Comparison of ENCODE assay signal across 11 mouse cellular contexts in the genomic region with DNA sequence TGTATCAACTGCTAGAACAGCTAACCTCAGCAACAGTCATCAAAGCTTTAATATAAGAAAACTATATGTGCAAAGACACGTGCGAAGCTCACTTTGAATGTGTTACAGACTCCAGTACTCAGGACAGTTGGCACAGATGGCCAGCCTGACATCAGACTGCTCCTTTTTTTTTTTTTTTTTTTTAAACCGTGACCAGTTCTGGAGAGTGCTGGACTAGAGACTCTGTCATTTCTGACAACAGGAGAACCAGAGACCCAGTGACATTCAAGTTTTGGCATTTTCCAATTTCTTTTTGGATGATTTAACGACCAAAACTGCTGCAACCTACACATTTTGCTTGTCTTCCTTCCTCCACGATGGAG.
A peak's percentile ranks its signal among the peaks of the same experiment; 100 is the strongest.
DNase-seq lines count a peak whose midpoint lies in the region; ATAC-seq and TF ChIP-seq lines count a peak whose summit lies in the region.
"Had no signal": no experiment of that assay in that cellular context is flagged by ENCODE, and none has a peak within 500 bp of the region (broad histone marks: within the 10 kb centered on the region; RNA-seq: fewer than 3 reads in every experiment).

No protein-coding gene starts in this region.

- 59% methylated on average over 5 of the region's 5 CpGs for WGBS in forebrain, embryonic 13.5 days
- WGBS in forebrain, embryonic 11.5 days = 71% methylated on average over 5 of the region's 5 CpGs
- 56% methylated on average over 5 of the region's 5 CpGs for WGBS in limb, embryonic 12.5 days
- WGBS in limb, embryonic 10.5 days = 80% methylated on average over 5 of the region's 5 CpGs
- 4% methylated on average over 5 of the region's 5 CpGs for WGBS in cerebellum, adult 2 months
- 27% methylated on average over 5 of the region's 5 CpGs for WGBS in forebrain, postnatal 0 days

- H3K9ac ChIP-seq in forebrain, embryonic 13.5 days = no peak overlapping the region
- no peak overlapping the region for H3K9ac ChIP-seq in forebrain, embryonic 11.5 days (ENCODE audit: low read length)
- no peak overlapping the region for H3K9ac ChIP-seq in limb, embryonic 12.5 days (replicated peaks)
- peak overlapping the region; percentile 15; the same call in 1 of the 2 replicates for H3K9ac ChIP-seq in forebrain, postnatal 0 days

- no peaks in the 10 kb centered on the region for H3K36me3 ChIP-seq in forebrain, embryonic 13.5 days (ENCODE audit: poor library complexity, severe bottlenecking)
- H3K36me3 ChIP-seq in forebrain, embryonic 11.5 days (ENCODE audit: control insufficient read depth, insufficient read depth, low read length) = no peaks in the 10 kb centered on the region
- no peaks in the 10 kb centered on the region for H3K36me3 ChIP-seq in limb, embryonic 12.5 days
- H3K36me3 ChIP-seq in limb, embryonic 10.5 days = no peaks in the 10 kb centered on the region
- no peaks in the 10 kb centered on the region for H3K36me3 ChIP-seq in forebrain, postnatal 0 days (ENCODE audit: insufficient read depth)

- H3K4me3 ChIP-seq in forebrain, embryonic 13.5 days = no peak overlapping the region
- no peak overlapping the region for H3K4me3 ChIP-seq in forebrain, embryonic 11.5 days (ENCODE audit: low read depth, low read length)
- no peak overlapping the region for H3K4me3 ChIP-seq in limb, embryonic 12.5 days (replicated peaks)
- no peak overlapping the region for H3K4me3 ChIP-seq in limb, embryonic 10.5 days
- no peak overlapping the region for H3K4me3 ChIP-seq in cerebellum, adult 2 months (replicated peaks; ENCODE audit: insufficient read depth, low read depth, low read length)
- H3K4me3 ChIP-seq in forebrain, postnatal 0 days (ENCODE audit: low read depth, low read length) = no peak overlapping the region

- peak; percentile 72 for ATAC-seq in forebrain, embryonic 13.5 days
- ATAC-seq in forebrain, embryonic 11.5 days (replicated peaks; ENCODE audit: low FRiP score) = no peak
- ATAC-seq in limb, embryonic 12.5 days (ENCODE audit: insufficient number of reproducible peaks, insufficient read depth, low FRiP score, low TSS enrichment, low read depth) = 0 out of 2 replicates have a peak, but pooled peaks have one; percentile 28
- ATAC-seq in forebrain, postnatal 0 days = peak; percentile 32

- H3K27me3 ChIP-seq in forebrain, embryonic 13.5 days = no peaks in the 10 kb centered on the region
- no peaks in the 10 kb centered on the region for H3K27me3 ChIP-seq in forebrain, embryonic 11.5 days (ENCODE audit: control insufficient read depth, insufficient read depth, low read length)
- H3K27me3 ChIP-seq in limb, embryonic 12.5 days = no peaks in the 10 kb centered on the region
- H3K27me3 ChIP-seq in limb, embryonic 10.5 days (ENCODE audit: low read depth, poor library complexity, severe bottlenecking) = no peaks in the 10 kb centered on the region
- no peaks in the 10 kb centered on the region for H3K27me3 ChIP-seq in cerebellum, adult 2 months (ENCODE audit: control insufficient read depth, insufficient read depth, low read length)
- H3K27me3 ChIP-seq in forebrain, postnatal 0 days (ENCODE audit: insufficient read depth, low read length) = no peaks in the 10 kb centered on the region

- no peak for TF ChIP-seq CTCF in cerebellum, adult 2 months (IDR thresholded peaks at IDR 0.05; ENCODE audit: borderline replicate concordance, insufficient read depth, low read depth, low read length)
- TF ChIP-seq CTCF in forebrain, postnatal 0 days (IDR thresholded peaks at IDR 0.05; ENCODE audit: low read depth) = no peak

- TF ChIP-seq POLR2A in cerebellum, adult 2 months (IDR thresholded peaks at IDR 0.05; ENCODE audit: borderline replicate concordance, insufficient read depth, low read length) = no peak

- no peak overlapping the region for H3K4me2 ChIP-seq in forebrain, embryonic 13.5 days
- H3K4me2 ChIP-seq in forebrain, embryonic 11.5 days (ENCODE audit: low read depth, low read length, severe bottlenecking) = no peak overlapping the region
- H3K4me2 ChIP-seq in limb, embryonic 12.5 days = no peak overlapping the region
- no peak overlapping the region for H3K4me2 ChIP-seq in forebrain, postnatal 0 days (ENCODE audit: low read depth)

- no peak for DNase-seq in forebrain, embryonic 11.5 days (ENCODE audit: low spot score)
- no peak for DNase-seq in limb, embryonic 10.5 days (ENCODE audit: low spot score)
- peak; percentile 51 for DNase-seq in cerebellum, adult 2 months
- DNase-seq in forebrain, postnatal 0 days = no peak
- DNase-seq in layer of hippocampus, postnatal 14 days (ENCODE audit: low spot score in 2 of 2) = no peak
- no peak for DNase-seq in thymus, postnatal 4 days
- DNase-seq: B cell, adult 2 months; heart, adult 11 months; kidney, adult 11 months had no signal

- H3K4me1 ChIP-seq in forebrain, embryonic 13.5 days = peaks cover 13% of the 10 kb centered on the region; the same call in 1 of the 2 replicates
- H3K4me1 ChIP-seq in forebrain, embryonic 11.5 days (replicated peaks; ENCODE audit: control insufficient read depth, insufficient read depth, low read length) = no peaks in the 10 kb centered on the region
- H3K4me1 ChIP-seq in limb, embryonic 12.5 days (replicated peaks) = peaks cover 13% of the 10 kb centered on the region
- peaks cover 9% of the 10 kb centered on the region; the same call in 1 of the 2 replicates for H3K4me1 ChIP-seq in limb, embryonic 10.5 days
- no peaks in the 10 kb centered on the region for H3K4me1 ChIP-seq in cerebellum, adult 2 months (ENCODE audit: control insufficient read depth, insufficient read depth, low read length)
- peaks cover 6% of the 10 kb centered on the region for H3K4me1 ChIP-seq in forebrain, postnatal 0 days (ENCODE audit: insufficient read depth)

- no peaks in the 10 kb centered on the region for H3K9me3 ChIP-seq in forebrain, embryonic 13.5 days (replicated peaks)
- H3K9me3 ChIP-seq in forebrain, embryonic 11.5 days (ENCODE audit: control insufficient read depth, low read length) = no peaks in the 10 kb centered on the region
- no peaks in the 10 kb centered on the region for H3K9me3 ChIP-seq in limb, embryonic 12.5 days
- no peaks in the 10 kb centered on the region for H3K9me3 ChIP-seq in limb, embryonic 10.5 days (replicated peaks)
- H3K9me3 ChIP-seq in forebrain, postnatal 0 days (ENCODE audit: low read length) = no peaks in the 10 kb centered on the region

- H3K27ac ChIP-seq in forebrain, embryonic 13.5 days = no peak overlapping the region
- H3K27ac ChIP-seq in forebrain, embryonic 11.5 days (ENCODE audit: low read depth, low read length) = no peak overlapping the region
- H3K27ac ChIP-seq in limb, embryonic 12.5 days = peak overlapping the region; percentile 64
- no peak overlapping the region; the same call in 1 of the 2 replicates for H3K27ac ChIP-seq in limb, embryonic 10.5 days
- H3K27ac ChIP-seq in cerebellum, adult 2 months (ENCODE audit: insufficient read depth, low read length) = no peak overlapping the region
- 0 out of 2 replicates have a peak overlapping the region, but pooled peaks have one; percentile 83 for H3K27ac ChIP-seq in forebrain, postnatal 0 days (ENCODE audit: low read depth, low read length)

Comparison
In these comparisons a context has a peak if more than half of its experiments do, and no peak if none do; other contexts are left out.
1. H3K27ac ChIP-seq: peak in limb, embryonic 12.5 days (single experiment) and forebrain, postnatal 0 days (single experiment); none in forebrain, embryonic 13.5 days (single experiment), forebrain, embryonic 11.5 days (single experiment), limb, embryonic 10.5 days (single experiment) and cerebellum, adult 2 months (single experiment).
2. DNase-seq: peak in cerebellum, adult 2 months (2 of 2); none in forebrain, embryonic 11.5 days (single experiment), limb, embryonic 10.5 days (single experiment), forebrain, postnatal 0 days (single experiment), layer of hippocampus, postnatal 14 days (0 of 2) and thymus, postnatal 4 days (single experiment).